Mouse (Mus musculus) ES-E14 (cell line): Measurements from ENCODE around the gene Hrc. TPM values are rescaled to one million over a fixed set of nuclear protein-coding genes. Genes with fewer than 3 reads are reported as not detected.

ENCODE experiments used
- DNase-seq: peaks from one replicate; pipeline ENCODE4 v3.0.0-alpha.2; 2013; ENCODE audit warnings: low read depth, low spot score
- H3K27ac ChIP-seq: 2 replicates; pipeline ENCODE4 v1.5.1; 2012; ENCODE audit warnings: low read depth, mild to moderate bottlenecking, low read length, moderate library complexity, mixed read lengths; ENCODE audit not compliant: poor library complexity, insufficient read depth, severe bottlenecking
- H3K36me3 ChIP-seq: 2 replicates; pipeline ENCODE4 v1.6.1; 2012; ENCODE audit warnings: mild to moderate bottlenecking, low read length, moderate library complexity, mixed read lengths; ENCODE audit not compliant: control insufficient read depth, poor library complexity, insufficient read depth, severe bottlenecking
- H3K4me1 ChIP-seq, 2 experiments: fragments of 150-350 bp in 1 of 2; sonication (generic) in 1 of 2; 2 replicates each; pipeline ENCODE4 v1.6.1; 2012; ENCODE audit warnings: low read length in 2 of 2, mild to moderate bottlenecking in 1 of 2, mixed read lengths in 1 of 2; ENCODE audit not compliant: control insufficient read depth in 2 of 2, insufficient read depth in 2 of 2, poor library complexity in 1 of 2
- H3K4me3 ChIP-seq, 2 experiments: fragments of 150-350 bp in 1 of 2; sonication (generic) in 1 of 2; 2 replicates each; pipeline ENCODE4 v1.5.1; 2012; ENCODE audit warnings: low read length in 2 of 2, low read depth in 1 of 2, mild to moderate bottlenecking in 1 of 2, mixed read lengths in 1 of 2; ENCODE audit not compliant: insufficient read depth in 1 of 2, poor library complexity in 1 of 2, severe bottlenecking in 1 of 2
- H3K9ac ChIP-seq: 2 replicates; pipeline ENCODE4 v1.6.1; 2012; ENCODE audit warnings: low read depth, mild to moderate bottlenecking, low read length, mixed read lengths; ENCODE audit not compliant: poor library complexity, insufficient read depth, severe bottlenecking
- H3K9me3 ChIP-seq: fragments of 150-350 bp; sonication (generic); 2 replicates; pipeline ENCODE4 v1.6.1; 2012; ENCODE audit warnings: low read depth, mild to moderate bottlenecking, low read length; ENCODE audit not compliant: control insufficient read depth, insufficient read depth
- CHD2 ChIP-seq: IDR thresholded peaks from 2 replicates; pipeline ENCODE4 v1.6.1; 2014; ENCODE audit warnings: mild to moderate bottlenecking, low read depth, low read length, inconsistent platforms
- HCFC1 ChIP-seq: IDR thresholded peaks from 2 replicates; pipeline ENCODE4 v1.6.1; 2012; ENCODE audit warnings: low read length, inconsistent platforms, borderline replicate concordance; ENCODE audit not compliant: insufficient read depth
- MAFK ChIP-seq: IDR thresholded peaks from 2 replicates; pipeline ENCODE4 v1.6.1; 2014; ENCODE audit warnings: mild to moderate bottlenecking, low read depth, low read length, inconsistent platforms; ENCODE audit not compliant: insufficient read depth
- ZC3H11A ChIP-seq: IDR thresholded peaks from 2 replicates; pipeline ENCODE4 v1.6.1; 2012; ENCODE audit warnings: low read depth, mild to moderate bottlenecking, inconsistent platforms, low read length, borderline replicate concordance
- ZNF384 ChIP-seq: IDR thresholded peaks from 2 replicates; pipeline ENCODE4 v1.6.1; 2012; ENCODE audit warnings: low read depth, low read length, inconsistent platforms
- in situ Hi-C, 2 experiments: fragments of 600-800 bp; cut with MboI; formaldehyde crosslinking; loops; one replicate each; pipeline ENCODE4 v1.15.1; 2025; ENCODE audit warnings: low sequenced_read_pairs in 2 of 2, inconsistent platforms in 1 of 2; ENCODE audit not compliant: unreplicated experiment in 2 of 2
- total RNA-seq: library from RNA; depleted of rRNA; stranded (reverse); fragments of 300-350 nt; gene quantifications from 2 replicates; pipeline ENCODE4 v1.2.3, GENCODE M21; 2012

Hrc gene
- total RNA-seq, 1 experiment, result 0.71 TPM

DNA sequence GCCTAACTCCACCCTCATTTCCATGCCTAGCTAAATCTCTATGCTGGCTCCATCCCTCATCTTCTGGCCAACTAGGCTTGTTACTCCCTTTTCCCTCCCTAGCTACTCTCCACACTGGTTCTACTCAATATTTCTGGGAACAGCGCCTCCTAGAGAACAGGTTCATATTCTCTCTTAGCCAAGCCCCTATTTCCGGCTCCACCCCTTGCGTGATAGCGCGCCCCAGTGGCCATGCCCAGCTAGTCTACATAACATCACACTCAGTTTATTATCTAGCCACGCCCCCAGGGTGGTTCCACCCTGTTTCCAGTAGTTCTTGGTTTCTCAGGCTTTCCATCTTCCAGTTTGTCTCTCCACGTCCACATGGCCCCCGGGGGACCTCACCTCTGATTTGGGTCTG, 6.2 kb downstream of the Hrc start:
- in situ Hi-C loops, result no loop called here
- no peak overlapping the region; the same call in 1 of the 2 replicates for H3K9ac ChIP-seq
- no peaks in the 10 kb centered on the region for H3K9me3 ChIP-seq
- H3K4me3 ChIP-seq, result peak overlapping the region; percentile 24 to 40; a peak in 2 of 4 replicates
- peaks cover 0 to 32% of the 10 kb centered on the region in 2 experiments; a peak in 3 of 4 replicates for H3K4me1 ChIP-seq
- peak; percentile 90 for DNase-seq
- TF ChIP-seq CHD2, result no peak
- peak; percentile 45; the same call in 1 of the 2 replicates for TF ChIP-seq HCFC1
- no peaks in the 10 kb centered on the region for H3K36me3 ChIP-seq
- no peak overlapping the region for H3K27ac ChIP-seq

GRCm38 (mm10) chr7:45342081-45342480, 7.0 kb downstream of the Hrc start:
- no peak overlapping the region for H3K27ac ChIP-seq
- H3K9ac ChIP-seq, result peak overlapping the region; percentile 51; the same call in 1 of the 2 replicates
- in situ Hi-C loops, result no loop called here
- no peaks in the 10 kb centered on the region for H3K36me3 ChIP-seq
- DNase-seq, result no peak
- no peak for TF ChIP-seq ZC3H11A
- no peak for TF ChIP-seq HCFC1
- no peak for TF ChIP-seq ZNF384
- TF ChIP-seq MAFK, result no peak
- no peak for TF ChIP-seq CHD2
- H3K4me1 ChIP-seq, result peaks cover 1 to 38% of the 10 kb centered on the region in 2 experiments; a peak in 3 of 4 replicates
- H3K4me3 ChIP-seq, result peak overlapping the region in 1 of 2 experiments; percentile 40; a peak in 2 of 4 replicates
- H3K9me3 ChIP-seq, result no peaks in the 10 kb centered on the region

DNA sequence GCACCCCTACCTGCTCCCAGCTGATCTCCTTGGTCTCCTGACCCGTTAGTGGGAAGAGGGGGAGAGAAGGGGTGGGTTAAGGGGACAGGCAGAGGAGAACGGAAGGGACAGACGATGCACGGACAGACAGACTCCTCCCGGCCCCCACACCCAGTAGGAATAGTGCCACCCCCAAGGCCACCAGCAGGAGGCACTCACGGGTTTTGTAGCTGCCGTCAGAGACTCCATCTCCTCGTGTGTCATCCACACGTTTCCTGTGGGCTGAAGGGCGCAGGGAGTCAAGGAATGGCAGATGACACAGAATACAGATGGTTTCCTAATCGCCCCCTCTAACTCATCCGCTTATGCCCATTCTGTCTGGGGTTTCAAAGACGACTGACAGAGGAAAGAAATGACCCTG, 8.5 kb downstream of the Hrc start:
- TF ChIP-seq HCFC1 (peak; percentile 53; the same call in 1 of the 2 replicates), ZC3H11A (no peak)
- no peak for DNase-seq
- no peak overlapping the region for H3K27ac ChIP-seq
- in situ Hi-C loops, result no loop called here
- no peaks in the 10 kb centered on the region for H3K9me3 ChIP-seq
- peak overlapping the region in 1 of 2 experiments; percentile 55; a peak in 3 of 4 replicates for H3K4me3 ChIP-seq
- H3K36me3 ChIP-seq, result no peaks in the 10 kb centered on the region
- H3K9ac ChIP-seq, result peak overlapping the region; percentile 30; the same call in 1 of the 2 replicates
- peaks cover 2 to 26% of the 10 kb centered on the region in 2 experiments; a peak in 3 of 4 replicates for H3K4me1 ChIP-seq

DNA sequence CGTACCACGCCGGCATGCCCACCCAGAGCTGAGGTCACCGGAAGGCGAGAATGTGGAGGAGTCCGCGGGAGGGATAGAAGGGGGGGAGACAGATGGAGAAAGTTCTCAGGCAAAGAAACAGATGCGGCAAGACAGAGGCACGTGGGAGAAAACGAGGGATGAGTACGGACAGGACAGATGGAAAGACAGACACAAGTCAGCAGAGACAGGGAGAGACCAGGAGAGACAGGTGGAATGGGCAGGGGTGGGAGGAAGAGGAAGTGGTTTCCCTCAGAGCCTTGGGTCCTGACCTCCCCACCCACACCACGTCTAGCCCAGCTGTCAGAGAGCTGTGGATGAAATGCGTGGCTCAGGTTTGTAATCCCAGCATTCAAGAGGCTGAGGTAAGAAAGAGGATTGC, 11.8 kb downstream of the Hrc start:
- Histone ChIP-seq H3K9me3 (no peaks in the 10 kb centered on the region), H3K4me3 (peak overlapping the region; percentile 17 to 21; a peak in 2 of 4 replicates), H3K36me3 (no peaks in the 10 kb centered on the region), H3K4me1 (peaks cover 2 to 13% of the 10 kb centered on the region in 2 experiments; a peak in 1 of 4 replicates), H3K9ac (peak overlapping the region; percentile 21; the same call in 1 of the 2 replicates), H3K27ac (no peak overlapping the region)
- no peak for DNase-seq
- in situ Hi-C loops, result no loop called here
- TF ChIP-seq ZC3H11A, result no peak
- no peak for TF ChIP-seq HCFC1
- no peak for TF ChIP-seq MAFK
- no peak for TF ChIP-seq ZNF384
- TF ChIP-seq CHD2, result no peak

- H3K4me3 ChIP-seq, result peak overlapping the region; percentile 25 to 81; a peak in 3 of 4 replicates
Measured at GRCm38 (mm10) chr7:45353041-45353440, 18.0 kb downstream of the Hrc start.

More at GRCm38 (mm10) chr7:45353041-45353440, 18.0 kb downstream of the Hrc start:
- Histone ChIP-seq H3K4me1 (peaks cover 0 to 11% of the 10 kb centered on the region in 2 experiments; a peak in 1 of 4 replicates), H3K27ac (no peak overlapping the region), H3K9me3 (no peaks in the 10 kb centered on the region), H3K9ac (0 out of 2 replicates have a peak overlapping the region, but pooled peaks have one; percentile 43), H3K36me3 (peaks cover 2% of the 10 kb centered on the region; the same call in 1 of the 2 replicates)
- no peak for TF ChIP-seq ZNF384
- no peak for TF ChIP-seq CHD2
- no peak for TF ChIP-seq MAFK
- no peak for TF ChIP-seq HCFC1
- TF ChIP-seq ZC3H11A, result no peak
- in situ Hi-C loops, result no loop called here
- DNase-seq, result no peak
